28 mouse cellular contexts compared by ENCODE assay signal in genomic region chr8:110064161-110064560, GRCm38 (mm10). TPM values are rescaled to one million over a fixed set of nuclear protein-coding genes. Genes with fewer than 3 reads are reported as not detected.
DNase-seq lines count a peak whose midpoint lies in the region; ATAC-seq and TF ChIP-seq lines count a peak whose summit lies in the region.
"Had no signal": no experiment of that assay in that cellular context is flagged by ENCODE, and none has a peak within 500 bp of the region (broad histone marks: within the 10 kb centered on the region; RNA-seq: fewer than 3 reads in every experiment).

No protein-coding gene starts in this region.

- peak overlapping the region; percentile 34; the same call in 1 of the 2 replicates for H3K27ac ChIP-seq in liver, adult 2 months (replicated peaks; ENCODE audit: insufficient read depth, low read depth, low read length)
- no peak overlapping the region for H3K27ac ChIP-seq in liver, embryonic 12.5 days
- H3K27ac ChIP-seq: embryonic facial prominence, embryonic 10.5 days; embryonic facial prominence, embryonic 12.5 days; forebrain, embryonic 10.5 days; forebrain, embryonic 12.5 days had no signal

- H3K27me3 ChIP-seq in liver, adult 2 months (ENCODE audit: control insufficient read depth, insufficient read depth, low read length) = no peaks in the 10 kb centered on the region
- H3K27me3 ChIP-seq in liver, embryonic 12.5 days (replicated peaks) = no peaks in the 10 kb centered on the region
- H3K27me3 ChIP-seq: CH12.LX; embryonic facial prominence, embryonic 12.5 days; forebrain, embryonic 12.5 days; Patski had no signal

- intact Hi-C loops in heart, postnatal 10 days (cut with DNase I) = no loop called here

- peaks cover 4% of the 10 kb centered on the region; the same call in 1 of the 2 replicates for H3K4me1 ChIP-seq in liver, adult 2 months (ENCODE audit: control insufficient read depth, insufficient read depth, low read length)
- no peaks in the 10 kb centered on the region for H3K4me1 ChIP-seq in liver, embryonic 12.5 days
- H3K4me1 ChIP-seq: embryonic facial prominence, embryonic 12.5 days; forebrain, embryonic 10.5 days; forebrain, embryonic 12.5 days had no signal

- WGBS in liver, adult 2 months = 29% methylated on average over 9 of the region's 9 CpGs
- 61% methylated on average over 9 of the region's 9 CpGs for WGBS in liver, embryonic 12.5 days (ENCODE audit: insufficient replicate concordance)

- no peak for TF ChIP-seq CTCF in liver, adult 2 months (IDR thresholded peaks at IDR 0.05; ENCODE audit: low read depth, low read length)

- ATAC-seq in liver, embryonic 12.5 days = no peak
- no peak for ATAC-seq in erythroblast, adult 5-6 weeks (replicated peaks; ENCODE audit: low FRiP score, poor library complexity, severe bottlenecking)
- ATAC-seq: activated CD4-positive, CD25-positive, alpha-beta regulatory T cell, adult 4 months; CD4-positive, CD25-positive, alpha-beta regulatory T cell, adult 4 months; forebrain, embryonic 14.5 days; forebrain, embryonic 16.5 days; Patski had no signal

- H3K9ac ChIP-seq in liver, adult 2 months (ENCODE audit: low read depth, low read length) = no peak overlapping the region
- no peak overlapping the region for H3K9ac ChIP-seq in liver, embryonic 12.5 days
- H3K9ac ChIP-seq: embryonic facial prominence, embryonic 12.5 days; forebrain, embryonic 12.5 days had no signal

- H3K4me3 ChIP-seq in liver, adult 2 months (ENCODE audit: insufficient read depth, low read depth, low read length) = no peak overlapping the region
- H3K4me3 ChIP-seq in liver, embryonic 12.5 days = no peak overlapping the region
- H3K4me3 ChIP-seq: embryonic facial prominence, embryonic 10.5 days; embryonic facial prominence, embryonic 12.5 days; erythroblast, embryonic 14.5 days; forebrain, embryonic 10.5 days; forebrain, embryonic 12.5 days had no signal

- DNase-seq in heart, adult 11 months = peak; percentile 18
- no peak for DNase-seq in heart, postnatal 10 days
- peak; percentile 84 for DNase-seq in liver, adult 2 months (ENCODE audit: extremely low read depth, low read depth, low spot score)
- DNase-seq: adrenal gland, adult 8-10 months; adrenal gland, postnatal 14 days; adrenal gland, postnatal 36 days; B cell, adult 2 months; cerebellum, adult 11-12 months; cerebellum, adult 2 months; cerebellum, adult 9-10 months; cerebellum, postnatal 25 days had no signal

- no peaks in the 10 kb centered on the region for H3K9me3 ChIP-seq in liver, embryonic 12.5 days (replicated peaks)
- H3K9me3 ChIP-seq: embryonic facial prominence, embryonic 12.5 days; forebrain, embryonic 10.5 days; forebrain, embryonic 12.5 days had no signal

- H3K36me3 ChIP-seq in liver, adult 2 months (ENCODE audit: control insufficient read depth, insufficient read depth, low read length) = no peaks in the 10 kb centered on the region
- H3K36me3 ChIP-seq in liver, embryonic 12.5 days = no peaks in the 10 kb centered on the region
- H3K36me3 ChIP-seq: embryonic facial prominence, embryonic 10.5 days; embryonic facial prominence, embryonic 12.5 days; forebrain, embryonic 10.5 days; forebrain, embryonic 12.5 days; G1E had no signal

- H3K79me2 ChIP-seq in liver, adult 2 months (ENCODE audit: control insufficient read depth, insufficient read depth, low read length) = no peaks in the 10 kb centered on the region

- H3K4me2 ChIP-seq in liver, embryonic 12.5 days = no peak overlapping the region
- H3K4me2 ChIP-seq: embryonic facial prominence, embryonic 12.5 days; forebrain, embryonic 12.5 days had no signal

- no peak for TF ChIP-seq POLR2A in liver, adult 2 months (IDR thresholded peaks at IDR 0.05; ENCODE audit: extremely low read depth, insufficient read depth, low read length)

RNA-seq across cellular contexts. Expression of gene Zfp612, which starts 15.4 kb away (rescaled TPM):
- total RNA-seq in heart, postnatal 10 days (2021) = 1 to 10 TPM; 6.2 to 7.2 TPM
- 4.1 and 4.6 TPM in 2 replicates for total RNA-seq in liver, adult 2 months (2014; rRNA removed)
- polyA plus RNA-seq in liver, adult 2 months (2012; rRNA removed) = 1.2 and 1.5 TPM in 2 replicates
- 1.2 and 1.3 TPM in 2 replicates for polyA plus RNA-seq in liver, embryonic 12.5 days (2016; fragmentation: Nextera tagmentation; extraction: Ambion mirVana)
- total RNA-seq in erythroblast, adult 5-6 weeks (2015; ENCODE audit: low replicate concordance) = not detected in 2 replicates
- total RNA-seq in erythroblast, adult 5-6 weeks (2017; ENCODE audit: low replicate concordance) = not detected in 2 replicates
- polyA plus RNA-seq: erythroblast, embryonic 14.5 days; G1E had no signal

RNA-seq across cellular contexts. Expression of gene Chst4, which starts 24.6 kb away (rescaled TPM):
- 1 to 10 TPM; 4.4 TPM for total RNA-seq in heart, postnatal 10 days (2021)
- 0.18 and 0.20 TPM in 2 replicates for total RNA-seq in liver, adult 2 months (2014; rRNA removed)
- polyA plus RNA-seq in liver, adult 2 months (2012; rRNA removed) = 0.22 and 0.39 TPM in 2 replicates
- polyA plus RNA-seq in liver, embryonic 12.5 days (2016; fragmentation: Nextera tagmentation; extraction: Ambion mirVana) = not detected in 2 replicates
- total RNA-seq in erythroblast, adult 5-6 weeks (2015; ENCODE audit: low replicate concordance) = not detected in 2 replicates
- total RNA-seq in erythroblast, adult 5-6 weeks (2017; ENCODE audit: low replicate concordance) = not detected in 2 replicates
- total RNA-seq: CH12.LX, G1E had no signal
- polyA plus RNA-seq: activated CD4-positive, CD25-positive, alpha-beta regulatory T cell, adult 4 months; CD4-positive, CD25-positive, alpha-beta regulatory T cell, adult 4 months; cerebellum, adult 2 months; embryonic facial prominence, embryonic 10.5 days; embryonic facial prominence, embryonic 12.5 days; embryonic facial prominence, embryonic 14.5 days; erythroblast, embryonic 14.5 days; forebrain, embryonic 10.5 days; forebrain, embryonic 12.5 days; forebrain, embryonic 14.5 days; forebrain, embryonic 16.5 days; G1E; Patski had no signal

RNA-seq across cellular contexts. Expression of gene Gm21964, which starts 36.8 kb away (rescaled TPM):
- not detected for total RNA-seq in heart, postnatal 10 days (2021)
- total RNA-seq in liver, adult 2 months (2014; rRNA removed) = not detected in 2 replicates
- not detected in 2 replicates for polyA plus RNA-seq in liver, adult 2 months (2012; rRNA removed)
- not detected in 2 replicates for polyA plus RNA-seq in liver, embryonic 12.5 days (2016; fragmentation: Nextera tagmentation; extraction: Ambion mirVana)
- not detected in 2 replicates for total RNA-seq in erythroblast, adult 5-6 weeks (2015; ENCODE audit: low replicate concordance)
- total RNA-seq in erythroblast, adult 5-6 weeks (2017; ENCODE audit: low replicate concordance) = not detected in 2 replicates
- total RNA-seq: adrenal gland, adult 18-20 months; adrenal gland, adult 8-10 months; adrenal gland, postnatal 14 days; adrenal gland, postnatal 36 days; CH12.LX; G1E had no signal
- polyA plus RNA-seq: activated CD4-positive, CD25-positive, alpha-beta regulatory T cell, adult 4 months; CD4-positive, CD25-positive, alpha-beta regulatory T cell, adult 4 months; cerebellum, adult 2 months; cortical plate, adult 2 months; embryonic facial prominence, embryonic 10.5 days; embryonic facial prominence, embryonic 12.5 days; embryonic facial prominence, embryonic 14.5 days; erythroblast, embryonic 14.5 days; forebrain, embryonic 10.5 days; forebrain, embryonic 12.5 days; forebrain, embryonic 14.5 days; forebrain, embryonic 16.5 days; G1E; Patski had no signal

RNA-seq across cellular contexts. Expression of gene Gm17720, which starts 38.4 kb away (rescaled TPM):
- total RNA-seq in heart, postnatal 10 days (2021) = not detected
- not detected in 2 replicates for total RNA-seq in liver, adult 2 months (2014; rRNA removed)
- not detected in 2 replicates for polyA plus RNA-seq in liver, adult 2 months (2012; rRNA removed)
- polyA plus RNA-seq in liver, embryonic 12.5 days (2016; fragmentation: Nextera tagmentation; extraction: Ambion mirVana) = not detected in 2 replicates
- not detected in 2 replicates for total RNA-seq in erythroblast, adult 5-6 weeks (2015; ENCODE audit: low replicate concordance)
- not detected in 2 replicates for total RNA-seq in erythroblast, adult 5-6 weeks (2017; ENCODE audit: low replicate concordance)
- total RNA-seq: adrenal gland, adult 18-20 months; adrenal gland, adult 8-10 months; adrenal gland, postnatal 14 days; adrenal gland, postnatal 36 days; CH12.LX; G1E had no signal
- polyA plus RNA-seq: activated CD4-positive, CD25-positive, alpha-beta regulatory T cell, adult 4 months; CD4-positive, CD25-positive, alpha-beta regulatory T cell, adult 4 months; cerebellum, adult 2 months; cortical plate, adult 2 months; embryonic facial prominence, embryonic 10.5 days; embryonic facial prominence, embryonic 12.5 days; embryonic facial prominence, embryonic 14.5 days; erythroblast, embryonic 14.5 days; forebrain, embryonic 10.5 days; forebrain, embryonic 12.5 days; forebrain, embryonic 14.5 days; forebrain, embryonic 16.5 days; G1E; Patski had no signal

Comparison
In these comparisons a context has a peak if more than half of its experiments do, and no peak if none do; other contexts are left out.
1. DNase-seq: peak in heart, adult 11 months (single experiment) and liver, adult 2 months (single experiment); none in heart, postnatal 10 days (0 of 2).